Mouse (Mus musculus) spleen, embryonic (tissue): ENCODE results near the gene Mrtfa.
"Not testable (repeated sequence)": the region's sequence is repeated elsewhere in the genome, so short reads cannot be mapped to it uniquely, and the experiment has no call there.

Experiments used
- CTCF ChIA-PET: fragments of 350-600 bp; sonication (Branson Sonifier 250); formaldehyde crosslinking; loops from one replicate; lab custom pipeline; 2022; lab: Charles Lee

Gene Mrtfa

DNA sequence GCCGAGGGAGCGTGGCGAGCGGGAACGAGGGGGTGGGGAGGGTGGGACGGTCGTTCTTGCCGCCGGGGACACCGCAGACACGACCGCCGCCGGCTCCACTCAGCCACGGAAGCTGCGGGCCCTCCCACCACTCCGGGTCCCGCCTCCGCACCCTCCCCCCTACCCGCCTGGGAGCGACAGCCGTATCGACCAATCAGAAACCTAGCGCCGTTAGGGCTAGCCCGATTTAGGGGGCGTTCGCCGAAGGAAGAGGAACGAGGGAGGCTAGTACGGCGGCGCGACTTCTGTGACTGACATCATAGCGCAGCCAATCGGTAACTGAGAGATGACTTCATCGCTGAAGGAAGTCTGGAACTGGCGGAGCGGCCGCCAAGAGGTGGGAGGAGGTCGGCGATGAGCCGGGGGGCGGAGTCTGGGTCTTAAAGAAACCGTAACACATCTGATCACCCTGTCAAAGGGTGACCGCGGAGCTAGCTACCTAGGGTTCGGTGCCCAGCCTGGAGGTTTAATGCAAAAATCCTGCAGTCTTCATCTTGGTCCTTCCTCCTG, at the start of gene Mrtfa:
Gene Mrtfa (minus strand): TSS at position 128 of the 549 bp plus-strand sequence.
- CTCF ChIA-PET = no interaction called here

DNA sequence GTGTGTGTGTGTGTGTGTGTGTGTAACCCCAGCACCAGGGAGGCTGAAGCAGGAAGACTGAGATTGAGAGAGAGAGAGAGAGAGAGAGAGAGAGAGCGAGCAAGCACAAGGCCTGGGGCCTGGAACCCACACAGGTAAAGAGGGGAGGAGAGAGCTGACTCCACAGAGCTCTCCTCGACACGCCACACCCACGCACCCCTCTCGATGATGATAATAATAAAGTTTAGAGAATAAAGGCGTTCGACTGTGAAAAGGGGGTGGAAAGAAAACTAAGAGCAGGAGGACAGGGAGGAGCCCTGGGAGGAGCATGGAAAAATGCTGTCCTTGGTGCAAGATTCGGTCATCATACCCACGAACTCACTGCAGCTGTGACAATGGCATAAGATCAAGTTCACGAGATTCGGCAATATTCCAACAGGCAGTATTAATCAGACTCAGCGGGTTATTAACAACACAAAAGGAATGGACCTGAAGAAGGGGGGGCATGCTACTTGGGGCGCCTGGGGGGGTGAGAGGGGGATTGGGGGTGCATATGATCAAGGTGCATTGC, 49.3 kb upstream of the Mrtfa start:
- CTCF ChIA-PET = interaction anchor here (0.5 to 0.7 kb wide), 4 partner anchors 80 to 960 kb away, joined by 3 to 19 read pairs (median 6); no protein-coding TSS in a partner anchor

DNA sequence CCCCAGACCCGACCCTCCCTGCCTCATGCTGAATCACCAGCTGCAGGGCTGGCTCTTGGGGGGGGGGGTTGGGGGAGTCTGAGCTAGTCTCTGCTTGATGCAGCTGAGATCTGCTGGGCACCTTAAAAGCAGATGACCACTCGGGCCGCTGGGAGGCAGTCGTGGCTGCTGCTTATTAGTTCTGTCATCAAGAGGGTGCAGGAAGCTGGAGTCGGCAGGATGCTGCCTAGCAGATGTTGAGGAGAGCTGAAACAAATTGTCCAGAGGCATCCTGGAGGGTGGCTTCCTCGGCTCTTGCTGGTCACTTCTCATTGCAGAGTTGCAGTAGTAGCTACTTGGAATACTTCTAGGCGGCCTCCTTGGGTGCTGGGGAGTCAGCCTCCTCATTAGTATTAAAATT, 48.7 kb upstream of the Mrtfa start:
- CTCF ChIA-PET = interaction anchor here (0.5 to 0.7 kb wide), 5 partner anchors 80 to 961 kb away, joined by 3 to 19 read pairs (median 9); no protein-coding TSS in a partner anchor

DNA sequence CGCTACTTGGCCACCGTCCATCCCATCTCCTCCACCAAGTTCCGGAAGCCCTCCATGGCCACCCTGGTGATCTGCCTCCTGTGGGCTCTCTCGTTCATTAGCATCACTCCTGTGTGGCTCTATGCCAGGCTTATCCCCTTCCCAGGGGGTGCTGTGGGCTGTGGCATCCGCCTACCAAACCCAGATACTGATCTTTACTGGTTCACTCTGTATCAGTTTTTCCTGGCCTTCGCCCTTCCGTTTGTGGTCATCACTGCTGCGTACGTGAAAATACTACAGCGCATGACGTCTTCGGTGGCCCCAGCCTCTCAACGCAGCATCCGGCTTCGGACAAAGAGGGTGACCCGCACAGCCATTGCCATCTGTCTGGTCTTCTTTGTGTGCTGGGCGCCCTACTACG, 46.9 kb upstream of the Mrtfa start:
- CTCF ChIA-PET = no interaction called here

DNA sequence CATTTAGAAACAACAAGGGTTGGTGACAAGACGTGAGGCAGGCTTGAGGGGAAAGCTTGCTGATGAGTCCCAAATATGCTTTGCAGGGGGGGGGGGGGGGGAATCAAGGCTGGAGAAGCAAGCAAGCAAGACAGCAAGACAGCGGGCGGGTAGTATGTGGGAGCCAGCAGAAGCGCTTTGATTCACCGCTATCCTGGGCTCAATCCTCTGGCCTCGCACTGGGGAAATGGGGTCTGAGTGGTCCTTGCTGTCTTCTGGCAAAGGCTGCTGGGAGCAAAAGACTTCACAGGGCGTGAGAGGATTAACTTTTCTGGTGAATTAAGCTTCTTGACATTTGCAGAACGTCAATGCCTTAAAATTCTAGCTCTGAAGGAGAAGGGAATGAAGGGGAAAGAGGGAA, 45.5 kb upstream of the Mrtfa start:
- CTCF ChIA-PET = no interaction called here

DNA sequence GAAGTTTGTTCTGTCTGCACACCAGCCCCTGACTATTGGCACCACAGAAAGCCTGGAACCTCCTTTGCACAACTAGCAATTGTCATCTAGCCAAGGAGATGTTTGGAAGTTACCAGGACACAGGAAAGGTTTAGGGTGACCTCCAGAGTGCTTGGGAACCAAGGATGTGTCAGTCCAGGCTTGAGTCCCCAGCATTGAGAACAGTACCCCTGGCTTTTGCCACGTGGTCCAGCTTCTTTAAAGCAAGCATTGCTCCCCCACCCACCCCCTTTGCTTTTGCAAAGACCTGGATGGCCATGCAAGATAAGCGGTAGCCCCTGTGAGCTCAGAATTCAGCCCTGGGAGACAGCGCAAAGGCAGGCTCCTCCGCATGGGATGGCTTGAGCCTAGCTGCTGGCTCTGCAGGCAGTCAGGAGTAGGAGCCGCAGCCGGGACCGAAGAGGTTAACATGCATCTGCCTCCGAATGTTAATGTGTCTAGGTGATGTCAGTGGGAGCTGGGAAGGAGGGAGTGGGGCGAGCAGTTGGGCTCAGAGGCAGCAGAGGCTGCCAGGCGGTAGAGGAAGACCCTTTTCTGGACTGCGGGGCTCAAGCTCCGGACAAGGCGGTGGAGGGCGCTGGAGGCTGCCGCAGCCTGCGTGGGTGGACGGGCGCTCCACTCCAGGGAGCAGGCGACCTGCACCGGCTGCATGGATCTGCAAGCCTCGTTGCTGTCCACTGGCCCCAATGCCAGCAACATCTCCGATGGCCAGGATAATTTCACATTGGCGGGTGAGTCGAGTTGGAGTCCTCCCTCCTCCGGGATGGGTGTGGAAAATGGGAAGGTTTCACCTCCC, 44.7 kb upstream of the Mrtfa start, which contains the start of gene Mchr1:
Gene Mchr1 (plus strand): TSS at position 414 of the 835 bp plus-strand sequence.
- CTCF ChIA-PET = no interaction called here

DNA sequence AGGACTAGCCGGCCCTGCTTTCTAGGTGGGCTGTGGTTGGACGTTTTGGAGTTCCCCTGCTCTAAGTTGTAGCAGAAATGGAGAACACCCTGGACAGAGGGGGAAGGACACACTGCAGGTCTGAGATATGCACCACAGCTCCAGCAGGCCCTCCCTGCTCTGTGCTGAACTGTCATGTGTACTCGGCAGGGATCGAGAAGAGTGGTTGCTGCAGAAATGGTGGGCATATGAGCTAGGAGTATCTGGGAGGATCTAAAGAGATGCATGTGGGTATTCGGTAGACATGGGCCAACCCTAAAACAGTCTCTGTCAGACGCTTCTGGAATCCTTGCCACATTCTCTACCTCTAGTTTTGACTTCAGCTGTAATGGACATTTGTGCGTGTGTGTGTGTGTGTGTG, 40.8 kb upstream of the Mrtfa start:
- CTCF ChIA-PET = no interaction called here

DNA sequence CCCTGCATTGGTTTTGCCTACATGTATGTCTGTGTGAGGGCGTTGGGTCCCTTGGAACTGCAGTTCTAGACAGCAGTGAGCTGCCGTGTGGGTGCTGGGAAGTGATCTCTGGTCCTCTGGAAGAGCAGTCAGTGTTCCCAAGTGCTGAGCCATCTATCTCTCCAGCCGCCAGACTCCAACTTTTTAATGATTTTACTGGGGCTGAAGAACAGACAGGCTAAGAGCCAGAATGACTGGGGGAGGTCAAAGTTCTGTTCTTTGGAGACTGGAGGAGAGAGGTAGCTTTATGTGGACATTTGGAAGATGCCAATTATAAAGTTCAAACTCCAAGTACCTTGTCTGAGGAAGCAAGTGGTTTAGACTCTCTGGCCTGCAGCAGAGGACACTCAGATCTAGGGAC, 39.2 kb upstream of the Mrtfa start:
- CTCF ChIA-PET = no interaction called here

DNA sequence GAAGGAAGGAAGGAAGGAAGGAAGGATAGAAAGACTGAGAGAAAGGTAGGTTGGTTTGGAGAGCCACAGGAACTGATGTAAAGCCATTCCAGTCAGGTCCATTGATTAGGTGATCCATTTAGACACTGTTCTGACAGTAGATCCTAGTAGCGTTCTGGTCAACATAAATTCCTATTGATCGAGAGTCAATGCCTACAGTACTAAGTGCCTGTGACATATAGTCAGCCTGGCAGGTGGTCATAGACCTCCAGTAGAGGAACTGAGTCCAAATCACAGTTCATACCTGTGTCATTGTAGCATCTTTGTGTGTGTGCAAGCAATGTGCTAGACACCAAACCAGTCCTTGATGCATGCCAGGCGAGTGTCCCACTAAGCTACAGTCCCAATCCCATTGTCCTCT, 37.7 kb upstream of the Mrtfa start:
- CTCF ChIA-PET = no interaction called here

DNA sequence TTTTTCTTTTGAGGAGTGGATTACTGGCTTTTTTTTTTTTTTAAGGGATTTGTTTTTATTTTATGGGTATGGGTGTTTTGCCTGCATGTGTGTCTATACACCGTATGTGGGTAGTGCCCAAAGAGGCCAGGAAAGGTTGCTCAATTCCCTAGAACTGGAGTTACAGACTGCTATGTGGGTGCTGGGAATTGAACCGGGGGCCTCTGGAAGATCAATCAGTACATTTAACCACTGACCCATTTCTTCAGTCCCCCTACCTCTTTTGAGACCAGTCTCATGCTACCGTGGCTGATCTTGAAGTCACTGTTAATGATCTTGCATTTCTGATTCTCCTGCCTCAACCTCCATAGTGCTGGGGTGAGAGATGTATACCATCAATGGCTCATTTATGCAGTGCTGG, 36.7 kb upstream of the Mrtfa start:
- CTCF ChIA-PET = no interaction called here

DNA sequence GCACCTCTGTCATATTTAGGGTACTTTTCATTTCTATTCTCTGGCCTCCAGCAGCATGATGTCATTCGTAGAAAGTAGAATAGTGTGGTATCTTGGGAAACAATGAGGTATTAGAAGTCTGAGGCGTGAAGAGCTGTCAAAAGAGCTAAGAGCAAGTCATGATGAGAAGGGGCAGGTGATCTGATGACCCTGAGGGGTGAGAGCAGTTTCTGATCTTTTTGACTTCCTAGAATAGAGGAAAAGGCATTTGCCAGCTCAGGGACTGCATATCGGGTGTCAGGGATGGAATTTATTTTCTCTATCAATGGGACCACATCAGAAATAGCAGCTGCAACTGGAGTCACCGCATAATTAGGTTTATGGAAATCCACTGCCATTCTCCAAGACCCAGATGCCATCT, 36.2 kb upstream of the Mrtfa start:
- CTCF ChIA-PET = no interaction called here

DNA sequence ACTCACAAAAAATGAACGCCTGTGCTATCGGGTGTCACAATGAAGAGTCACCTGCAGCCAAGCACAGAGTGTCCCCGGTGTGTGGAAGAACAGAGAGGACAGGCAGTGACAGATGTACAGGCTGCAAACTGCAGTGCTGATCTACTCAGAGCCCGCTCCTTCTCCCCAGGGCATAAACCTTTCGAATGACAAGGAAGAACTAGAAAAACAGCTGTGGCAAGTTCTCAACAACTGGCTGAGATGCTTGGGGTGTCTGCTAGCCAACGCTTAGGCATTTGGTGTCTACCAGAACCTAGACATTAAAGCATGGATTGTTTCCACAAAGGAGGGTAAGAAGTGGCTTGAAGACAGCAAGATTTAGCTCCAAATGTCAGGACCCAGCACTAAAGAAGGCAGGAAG, 35.2 kb upstream of the Mrtfa start:
- CTCF ChIA-PET = no interaction called here

DNA sequence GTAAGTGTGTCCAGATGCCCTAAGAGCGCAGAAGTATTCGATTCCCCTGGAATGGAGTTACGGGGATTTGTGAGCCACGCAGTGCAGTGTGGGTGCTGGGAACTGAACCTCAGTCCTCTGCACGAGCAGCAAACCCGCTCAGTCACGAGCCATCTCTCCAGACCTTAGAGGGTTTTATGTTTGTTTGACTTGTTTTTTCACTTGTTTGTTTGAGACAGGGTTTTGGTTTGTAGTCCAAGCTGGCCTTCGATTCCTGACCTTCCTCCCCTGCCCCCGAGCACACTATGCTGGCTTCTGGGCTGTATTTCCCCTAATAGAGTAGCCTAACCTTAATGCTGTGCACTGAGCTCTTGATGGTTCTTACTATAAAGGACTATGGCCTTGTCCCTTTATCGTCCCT, 34.5 kb upstream of the Mrtfa start:
- CTCF ChIA-PET = no interaction called here

DNA sequence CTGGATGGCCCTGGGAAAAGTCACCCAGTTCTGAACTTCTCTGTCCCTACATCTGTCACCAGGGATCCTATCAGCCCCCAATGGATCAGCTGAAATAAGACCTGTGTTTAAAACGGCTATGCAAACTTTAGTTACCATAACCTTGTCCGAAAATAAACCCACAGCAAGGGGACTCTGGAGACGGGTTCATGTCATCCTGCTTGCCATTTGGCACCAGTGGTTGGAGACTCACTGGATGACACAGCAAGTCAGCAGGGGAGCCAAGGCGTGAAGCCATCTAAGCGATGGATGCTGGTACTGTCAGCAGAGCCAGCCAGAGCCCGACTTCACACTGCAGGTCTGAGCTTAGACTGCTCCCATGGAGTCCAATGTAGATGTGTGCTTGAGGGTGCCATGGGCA, 30.9 kb upstream of the Mrtfa start:
- CTCF ChIA-PET = no interaction called here

DNA sequence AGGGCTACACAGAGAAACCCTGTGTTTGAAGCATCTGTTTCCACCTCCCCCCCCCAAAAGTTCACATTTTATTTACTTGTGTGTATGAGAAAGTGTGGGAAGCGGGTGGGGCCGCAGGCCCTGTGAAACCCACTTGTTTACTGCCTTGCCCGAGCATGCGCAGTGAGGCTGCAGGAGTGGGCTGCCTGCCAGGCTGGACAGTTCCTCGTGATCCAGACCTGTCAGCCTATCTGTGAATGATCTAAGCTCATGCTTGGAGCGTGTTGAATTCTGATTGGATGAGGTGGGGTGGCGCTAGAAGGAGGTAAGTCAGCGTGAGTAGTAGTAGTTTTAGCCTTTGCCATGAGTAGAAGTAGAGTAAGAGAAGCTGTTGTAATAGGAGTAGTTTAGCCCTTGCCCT, 29.5 kb upstream of the Mrtfa start:
- CTCF ChIA-PET = not testable (repeated sequence)

DNA sequence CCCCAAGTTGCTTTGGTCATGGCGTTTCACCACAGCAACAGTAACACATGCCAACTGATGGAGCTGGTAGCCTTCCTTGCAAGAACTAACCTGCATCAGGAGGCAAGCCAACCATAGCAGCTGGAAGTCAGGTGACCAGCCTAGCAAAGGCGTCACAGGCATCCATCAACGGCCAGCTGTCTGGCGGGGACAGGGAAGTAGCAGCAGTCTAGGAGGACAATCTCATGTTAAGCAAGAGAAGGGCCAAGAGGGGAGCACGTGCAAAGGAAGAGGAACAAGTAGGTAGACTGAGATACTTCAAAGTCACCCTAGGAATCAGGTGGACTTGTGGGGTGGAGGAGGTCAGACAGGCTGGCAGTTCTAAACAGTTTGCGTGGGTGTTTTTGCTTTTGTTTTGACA, 28.5 kb upstream of the Mrtfa start:
- CTCF ChIA-PET = no interaction called here

DNA sequence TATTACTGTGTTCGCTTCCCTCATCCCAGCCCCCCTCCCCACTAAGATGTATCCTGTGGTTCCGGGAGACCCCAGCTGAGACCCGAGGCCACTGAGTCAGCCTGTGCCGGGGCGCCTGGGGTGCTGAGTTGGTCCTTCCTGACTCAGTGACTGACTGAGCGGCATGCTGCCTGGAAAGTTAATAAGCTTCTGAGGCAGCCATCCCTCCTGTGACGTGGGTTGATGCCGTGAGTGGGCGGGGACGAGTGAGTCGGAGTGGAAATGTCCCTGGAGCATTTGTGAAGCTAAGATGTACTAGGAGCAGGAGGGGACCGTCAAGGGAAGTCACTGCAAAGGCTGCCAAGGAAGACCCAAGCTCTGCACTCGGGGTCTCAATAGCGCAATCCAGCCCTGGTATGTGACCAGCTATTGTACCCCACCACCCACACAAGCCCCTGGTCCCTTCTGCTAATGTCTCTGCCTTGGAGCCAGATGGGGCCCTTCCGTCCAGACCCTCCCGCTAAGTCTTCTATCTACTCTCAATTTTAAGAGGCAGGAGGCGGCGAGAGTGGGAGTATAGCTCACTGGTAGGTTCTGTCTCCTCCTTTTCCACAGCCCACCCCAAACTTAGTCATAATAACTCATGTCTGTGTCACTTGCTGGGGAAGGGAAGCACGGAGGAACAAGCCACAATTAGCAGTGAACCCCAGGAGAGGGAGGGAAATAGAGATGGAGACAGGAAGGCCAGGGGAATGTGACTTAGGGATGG, 26.5 kb upstream of the Mrtfa start:
- CTCF ChIA-PET = no interaction called here

DNA sequence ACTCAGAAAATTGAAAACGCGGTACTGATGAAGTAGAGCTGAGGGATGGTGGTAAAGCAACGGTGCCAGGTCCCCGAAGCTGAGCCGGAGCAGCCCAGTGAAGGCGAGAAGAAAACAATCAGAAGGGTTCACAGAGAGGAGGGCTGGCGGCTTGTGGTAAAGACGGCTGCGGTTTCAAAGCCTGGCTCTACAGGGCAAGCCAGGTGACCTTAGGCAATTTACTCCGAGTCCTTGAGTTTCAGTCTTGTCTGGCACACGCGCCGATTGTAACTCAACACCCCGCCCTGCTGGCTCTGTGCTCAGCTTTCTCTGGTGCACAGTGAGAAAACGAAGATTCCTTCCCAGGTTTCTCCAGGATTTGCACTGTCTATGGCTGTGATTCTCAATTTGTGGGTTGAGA, 22.4 kb upstream of the Mrtfa start:
- CTCF ChIA-PET = no interaction called here

DNA sequence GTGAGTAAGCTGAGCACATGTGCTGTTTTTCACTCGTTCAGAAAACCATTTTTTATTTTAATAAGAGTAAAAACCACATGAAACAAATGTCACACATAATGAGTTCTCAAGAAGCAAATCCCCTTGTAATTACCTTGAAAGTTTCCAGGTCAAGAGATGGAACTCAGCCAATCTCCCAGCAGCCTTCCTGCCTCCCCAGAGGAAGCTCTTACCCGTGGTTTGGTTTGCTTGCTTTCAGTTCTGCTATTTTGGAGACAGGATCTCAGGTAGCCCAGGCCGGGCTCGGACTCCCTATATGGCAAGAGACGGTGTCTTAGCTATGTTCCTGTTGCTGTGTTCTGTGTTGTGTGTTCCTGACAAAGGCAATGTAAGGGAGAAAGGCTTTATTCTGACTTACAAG, 19.9 kb upstream of the Mrtfa start:
- CTCF ChIA-PET = no interaction called here

DNA sequence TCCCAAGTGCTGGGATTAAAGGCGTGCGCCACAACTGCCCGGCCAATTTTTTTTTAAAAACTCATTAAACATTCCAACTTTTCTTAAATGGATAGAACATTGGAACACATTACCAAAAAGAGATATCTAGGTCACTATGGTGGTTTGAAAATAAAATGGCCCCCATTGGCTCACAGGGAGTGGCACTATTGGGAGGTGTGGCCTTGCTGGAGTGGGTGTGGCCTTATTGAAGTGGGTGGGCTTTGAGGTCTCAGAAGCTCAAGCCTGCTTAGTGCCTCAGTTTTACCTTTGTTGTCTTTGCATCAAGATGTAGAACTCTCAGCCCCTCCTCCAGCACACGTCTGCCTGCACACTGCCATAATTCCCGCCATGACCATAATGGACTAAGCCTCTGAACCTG, 11.9 kb upstream of the Mrtfa start:
- CTCF ChIA-PET = no interaction called here

DNA sequence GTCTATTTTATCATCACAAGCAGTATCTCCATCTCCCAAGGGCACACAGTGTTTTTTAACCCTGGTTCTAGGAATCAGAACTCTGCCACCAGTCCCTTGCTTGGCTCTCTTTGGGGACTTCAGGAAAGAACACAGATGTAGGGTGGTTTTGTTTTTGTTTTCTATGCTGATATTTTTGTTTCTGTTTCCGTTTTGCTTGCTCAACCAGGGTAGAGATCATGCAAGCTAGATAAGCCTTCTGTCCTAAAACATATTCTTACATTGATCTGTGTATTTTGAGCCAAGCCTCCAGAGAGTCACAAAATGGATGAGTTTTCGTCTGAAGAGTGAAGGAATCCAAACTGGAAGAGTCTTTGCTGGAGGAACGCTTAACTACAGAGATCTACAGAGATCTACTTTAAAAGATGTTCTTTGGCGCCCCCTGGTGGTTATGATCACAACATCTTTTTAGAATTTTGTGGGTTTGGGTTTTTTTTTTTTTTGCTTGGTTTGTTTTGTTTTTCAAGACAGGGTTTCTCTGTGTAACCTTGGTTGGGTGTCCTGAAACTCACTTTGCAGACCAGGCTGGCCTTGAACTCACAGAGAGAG, 8.9 kb upstream of the Mrtfa start:
- CTCF ChIA-PET = interaction anchor here (0.7 to 1.2 kb wide), 3 partner anchors 47 to 176 kb away, joined by 3 to 9 read pairs (median 3); no protein-coding TSS in a partner anchor

DNA sequence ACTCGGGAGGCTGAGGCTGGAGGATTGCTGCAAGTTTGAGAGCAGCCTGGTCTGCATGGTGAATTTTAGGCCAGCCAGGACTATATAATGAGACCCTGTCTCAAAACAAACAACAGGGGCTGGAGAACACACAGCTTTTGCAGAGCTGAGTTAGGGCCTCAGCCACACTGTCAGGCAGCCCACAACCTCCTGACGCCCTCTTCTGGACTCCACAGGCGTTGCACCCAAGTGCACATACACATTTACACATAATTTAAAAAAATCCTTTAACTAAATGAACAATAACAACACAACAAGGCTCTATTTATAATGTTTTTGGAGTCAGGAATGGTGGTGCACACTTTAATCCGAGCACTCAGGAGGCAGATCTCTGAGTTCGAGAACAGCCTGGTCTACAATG, 7.9 kb upstream of the Mrtfa start:
- CTCF ChIA-PET = no interaction called here
